Mouse (Mus musculus) ovary, adult 18-20 months (tissue): ENCODE results near the gene 4933405O20Rik.

Experiments
- DNase-seq: peaks from one replicate; pipeline ENCODE4 v3.0.0; 2022; ENCODE audit warnings: low spot score, mixed read lengths

4933405O20Rik gene

GRCm38 (mm10) chr7:50598890-50599289 lies at the start of gene 4933405O20Rik:
Gene 4933405O20Rik, plus strand, starts transcription at chr7:50599190.
- DNase-seq = no peak

GRCm38 (mm10) chr7:50549572-50549971 lies 49.4 kb upstream of the 4933405O20Rik start:
- DNase-seq = no peak

- DNase-seq = no peak
Measured at GRCm38 (mm10) chr7:50551426-50551825, 47.6 kb upstream of the 4933405O20Rik start.

GRCm38 (mm10) chr7:50562708-50563107 lies 36.3 kb upstream of the 4933405O20Rik start:
- no peak for DNase-seq

GRCm38 (mm10) chr7:50573841-50574240 lies 25.1 kb upstream of the 4933405O20Rik start:
- DNase-seq = no peak

- peak; percentile 1 for DNase-seq
Measured at GRCm38 (mm10) chr7:50588642-50589424, 10.2 kb upstream of the 4933405O20Rik start.

GRCm38 (mm10) chr7:50614101-50614500 lies 15.1 kb downstream of the 4933405O20Rik start:
- no peak for DNase-seq

GRCm38 (mm10) chr7:50629186-50629585 lies 30.2 kb downstream of the 4933405O20Rik start:
- no peak for DNase-seq

- DNase-seq = no peak
Measured at GRCm38 (mm10) chr7:50633147-50633546, 34.2 kb downstream of the 4933405O20Rik start.
